Mouse (Mus musculus) cerebral cortex, adult 2 months (tissue): ENCODE results near the gene Cyb561d1.

Experiments used
- WGBS: fragments of 180-500 bp; shearing (Covaris S2); methylation state at CpG from one replicate; pipeline ENCODE4 v1.1.7; 2018; 5-methylcytosine and 5-hydroxymethylcytosine counted together

The Cyb561d1 gene

DNA sequence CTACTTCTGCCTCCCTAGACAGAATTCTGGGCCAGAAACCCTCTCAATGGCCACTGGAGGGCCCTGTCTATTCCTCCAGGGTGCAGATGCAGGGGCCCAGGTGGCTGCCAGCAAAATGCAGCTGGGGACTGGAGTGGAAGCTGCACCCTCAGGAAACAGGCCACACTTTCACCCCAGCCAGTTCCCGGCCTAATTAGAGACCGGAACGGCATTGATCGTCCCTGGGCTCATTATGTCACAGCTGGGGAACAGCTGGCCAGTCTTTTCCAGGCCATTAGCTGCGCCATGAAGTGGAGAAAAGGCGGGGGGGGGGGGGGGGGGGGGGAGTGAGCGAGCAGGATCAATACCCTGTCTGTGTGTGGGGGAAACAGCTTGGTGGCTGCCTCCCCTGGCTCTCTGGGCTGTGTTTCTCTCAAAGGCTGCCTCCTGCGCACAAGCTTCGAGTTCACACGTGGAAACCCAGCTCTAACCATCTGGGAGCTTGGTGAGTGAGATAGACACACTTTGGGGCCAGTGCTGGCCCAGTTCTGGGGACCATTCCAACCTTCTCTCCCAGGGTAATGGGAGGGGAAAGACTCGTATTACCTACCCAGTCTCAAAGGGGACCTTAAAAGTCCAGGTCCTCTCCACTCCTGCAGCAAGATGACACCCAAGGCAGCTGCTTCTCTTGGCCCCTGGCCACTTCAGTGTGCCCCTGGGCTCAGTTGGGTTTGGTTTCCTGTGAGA lies 34.4 kb downstream of the Cyb561d1 start:
- WGBS: 26% methylated on average over 11 of the region's 11 CpGs

DNA sequence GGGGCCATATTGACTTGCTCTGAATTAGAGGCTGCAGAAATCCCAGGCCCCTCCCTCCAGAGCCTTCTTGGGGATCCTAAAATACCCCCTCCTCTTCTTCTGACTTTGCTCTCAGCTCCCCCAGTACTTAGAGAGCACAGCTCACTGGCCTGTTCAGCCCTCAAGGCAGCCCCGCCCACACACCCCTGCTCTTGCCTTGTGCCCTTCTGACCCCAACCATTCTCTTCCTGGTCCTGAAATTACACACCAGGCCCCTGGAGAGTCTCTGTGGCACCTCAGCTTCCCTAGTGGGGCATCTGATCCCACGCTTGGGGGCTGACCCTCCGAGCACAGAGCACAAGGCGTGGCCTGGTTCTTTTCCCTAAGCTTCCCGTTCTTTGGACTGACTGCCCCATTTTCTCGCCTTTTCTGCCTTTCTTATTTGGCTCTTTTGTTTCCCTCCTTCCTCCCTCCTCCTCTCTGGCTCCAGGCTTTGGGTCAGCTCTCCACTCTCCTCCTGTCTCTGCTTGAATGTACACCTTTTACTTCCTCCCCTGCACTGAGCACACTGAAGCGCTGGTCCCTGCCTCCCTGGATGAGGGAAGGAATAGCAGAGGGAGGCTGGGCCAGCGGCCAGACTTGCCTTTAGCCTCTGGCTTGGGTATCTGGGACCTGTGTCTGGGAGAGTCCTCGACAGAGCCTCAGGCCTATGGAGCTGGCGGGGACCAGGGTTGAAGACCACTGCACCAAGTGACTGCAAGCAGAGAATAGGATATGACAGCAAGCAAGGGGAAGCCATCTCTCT lies 35.3 kb downstream of the Cyb561d1 start:
- 56% methylated on average over 10 of the region's 10 CpGs for WGBS

DNA sequence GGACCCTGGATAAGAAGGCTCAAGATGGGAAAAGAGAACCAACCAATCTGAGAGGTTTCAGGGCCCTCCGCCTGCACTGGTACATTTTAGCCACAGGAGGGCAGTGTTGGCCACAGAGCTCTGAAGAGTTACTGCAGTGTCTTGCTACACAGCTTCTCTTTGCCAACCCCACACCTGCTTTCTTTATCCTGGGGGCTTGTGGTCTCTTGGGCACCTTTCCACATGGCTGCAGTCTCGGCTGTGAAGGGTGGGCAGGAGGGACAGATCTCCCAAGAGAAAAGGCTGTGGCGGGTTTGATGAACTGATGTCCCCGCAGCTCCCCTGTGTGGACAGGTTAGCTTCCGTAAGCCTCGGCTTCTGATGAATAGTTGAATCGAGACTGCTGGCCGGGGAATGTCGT lies 36.2 kb downstream of the Cyb561d1 start:
- WGBS: 3% methylated on average over 9 of the region's 9 CpGs

DNA sequence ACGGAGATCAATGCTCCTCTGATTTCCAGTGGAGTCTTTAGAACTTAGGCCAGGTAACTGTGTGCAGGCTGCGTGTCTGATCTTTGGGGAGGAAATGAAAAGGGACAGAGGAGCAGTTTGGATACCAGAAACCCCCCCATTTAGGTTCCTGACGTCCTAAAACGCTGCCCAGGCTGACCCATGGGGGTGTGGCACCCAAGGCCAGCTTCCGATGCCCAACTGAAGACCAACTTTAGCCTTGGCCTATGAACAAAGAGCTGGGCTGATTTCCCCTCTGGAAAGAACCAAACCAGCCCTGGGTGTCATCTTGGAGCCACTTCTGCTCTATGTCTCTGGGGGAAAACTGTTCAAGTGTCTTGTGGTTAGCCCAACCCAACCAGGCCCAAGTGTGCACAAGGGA lies 36.9 kb downstream of the Cyb561d1 start:
- WGBS: 72% methylated on average over 5 of the region's 5 CpGs

DNA sequence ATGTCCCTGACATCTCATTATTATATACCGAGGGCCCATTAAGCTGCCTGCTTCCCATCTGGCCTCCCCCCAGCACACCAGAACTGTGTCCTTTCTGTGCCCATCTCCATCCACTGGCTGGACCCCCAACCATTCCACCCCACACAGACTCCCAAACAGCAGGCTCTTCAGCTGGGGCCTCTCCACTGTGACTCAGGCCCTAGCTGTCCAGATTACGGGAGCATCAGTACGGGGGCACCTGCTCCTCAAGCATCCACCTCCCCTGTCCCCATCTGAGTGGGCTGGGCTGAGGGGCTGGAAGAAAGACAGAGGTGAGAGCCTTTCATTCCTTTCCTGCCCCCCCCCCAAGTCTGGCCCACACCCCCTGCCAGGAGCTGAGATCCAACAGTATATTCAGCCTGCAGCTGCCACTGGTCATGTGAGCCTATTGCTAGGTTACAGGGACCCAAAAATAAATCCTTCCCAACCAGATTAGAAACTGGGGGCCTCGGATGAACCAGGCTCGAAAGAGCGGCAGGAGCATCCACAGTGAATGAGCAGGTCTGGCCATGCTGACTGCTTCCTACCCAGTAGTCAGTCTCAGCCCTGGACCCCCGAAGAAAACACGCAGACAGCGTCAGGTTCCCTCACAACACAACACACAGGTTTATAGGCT lies 42.5 kb downstream of the Cyb561d1 start:
- WGBS: 29% methylated on average over 9 of the region's 9 CpGs

DNA sequence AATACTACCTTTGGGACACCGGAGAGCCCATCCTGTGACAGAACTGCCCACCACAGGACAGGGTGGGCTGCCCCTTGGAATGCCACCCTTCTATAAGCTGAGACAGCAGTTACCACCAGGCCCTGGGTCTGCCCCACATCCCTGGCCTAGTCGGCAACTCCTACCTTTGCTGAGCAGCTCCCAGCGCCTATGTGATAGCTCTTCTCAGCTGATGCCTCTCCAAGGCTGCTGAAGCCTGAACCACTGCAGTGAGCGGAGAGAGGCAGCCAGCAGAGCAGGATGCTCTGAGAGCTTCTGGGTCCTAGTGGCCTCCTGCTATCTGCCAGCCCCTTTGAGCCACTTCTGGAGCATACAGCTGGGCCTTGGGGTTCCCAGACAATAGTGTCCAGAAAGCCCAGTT lies 46.4 kb downstream of the Cyb561d1 start, which contains the start of gene Gpr61:
TSS of gene Gpr61 (minus strand) at position 227 of the 400 bp plus-strand sequence.
- 28% methylated on average over 4 of the region's 4 CpGs for WGBS

DNA sequence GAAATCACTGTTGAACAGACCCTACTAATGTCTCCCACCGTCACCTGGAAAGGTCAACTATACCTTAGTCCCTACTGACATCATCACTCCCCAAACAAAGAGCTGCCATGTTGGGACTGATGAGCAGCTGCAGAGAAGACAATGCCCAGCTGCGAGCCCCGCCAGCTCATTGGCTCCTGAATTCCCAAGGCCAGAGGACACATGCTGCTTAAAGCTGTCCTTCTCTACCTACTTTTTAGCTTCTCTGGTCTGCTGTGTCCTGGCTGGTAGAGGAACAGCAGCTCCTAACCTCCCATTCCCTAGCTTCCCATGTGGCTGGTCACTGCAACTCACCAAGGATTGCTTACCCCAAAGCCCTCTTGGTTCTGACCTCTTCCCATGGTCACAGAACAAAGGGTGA lies 48.7 kb downstream of the Cyb561d1 start:
- 79% methylated on average over 3 of the region's 3 CpGs for WGBS

DNA sequence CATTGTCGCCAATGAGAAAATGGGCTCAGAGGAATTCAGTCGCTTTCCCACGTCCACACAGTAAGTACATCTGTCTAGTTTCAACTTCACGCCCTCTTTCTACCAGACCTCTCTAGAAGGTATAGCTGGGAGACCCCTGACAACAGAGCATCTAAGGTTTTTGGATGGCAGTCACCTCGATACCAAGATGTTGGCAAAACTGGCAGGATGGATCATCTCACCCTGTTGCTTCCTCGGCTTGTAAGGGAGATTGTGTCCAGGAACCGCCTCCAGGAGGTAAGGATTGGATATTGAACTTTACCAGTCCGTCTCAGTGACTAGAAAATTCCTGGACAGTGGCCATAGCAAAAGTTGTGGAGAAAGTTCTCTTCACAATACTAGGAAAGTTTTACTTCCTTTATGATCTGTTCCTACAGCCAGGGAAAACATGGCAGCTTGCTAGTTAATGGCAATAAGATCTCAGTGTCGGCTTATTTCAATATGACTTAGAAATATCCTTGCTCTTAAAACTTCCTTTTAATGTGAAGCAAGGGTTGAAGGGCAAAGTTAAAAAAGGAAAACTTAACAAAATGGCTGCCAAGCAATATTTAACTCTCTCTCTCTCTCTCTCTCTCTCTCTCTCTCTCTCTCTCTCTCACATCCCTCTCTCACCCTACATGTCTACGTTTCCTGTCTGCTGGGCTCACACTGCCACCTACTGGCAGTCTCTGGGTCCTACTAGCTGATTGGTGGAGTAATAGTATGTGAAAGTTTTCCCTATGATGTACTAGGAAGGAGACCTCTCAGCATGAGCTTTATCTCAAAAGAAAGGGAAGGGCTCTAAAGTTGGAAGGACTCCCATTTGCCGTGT lies 53.4 kb downstream of the Cyb561d1 start:
- whole genome bisulfite sequencing: 49% methylated on average over 11 of the region's 11 CpGs

DNA sequence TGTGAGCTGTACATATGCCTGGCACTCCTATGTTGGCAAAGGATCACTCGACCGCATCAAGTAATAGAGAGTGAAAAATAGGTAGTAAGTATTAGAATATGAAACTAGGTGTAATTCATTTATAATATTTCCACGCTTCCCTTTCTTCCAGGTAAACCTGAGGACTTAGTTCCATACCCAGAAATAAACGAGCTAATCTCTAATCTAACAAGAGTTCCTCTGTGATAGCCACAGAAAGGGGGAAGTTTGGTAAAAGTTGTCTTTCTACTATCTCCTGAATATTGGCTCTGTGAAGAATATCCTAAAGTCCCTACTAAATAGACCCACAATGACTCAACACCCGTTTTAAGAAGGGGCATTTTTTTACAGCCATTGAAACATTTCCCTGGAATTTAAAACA lies 54.3 kb downstream of the Cyb561d1 start:
- 45% methylated on average over 5 of the region's 5 CpGs for WGBS
